Mouse (Mus musculus): ENCODE data around the gene H2-Q6. TPM values are rescaled to one million over a fixed set of nuclear protein-coding genes. Genes with fewer than 3 reads are reported as not detected.

The H2-Q6 gene
- total RNA-seq (2023): 143 TPM

DNA sequence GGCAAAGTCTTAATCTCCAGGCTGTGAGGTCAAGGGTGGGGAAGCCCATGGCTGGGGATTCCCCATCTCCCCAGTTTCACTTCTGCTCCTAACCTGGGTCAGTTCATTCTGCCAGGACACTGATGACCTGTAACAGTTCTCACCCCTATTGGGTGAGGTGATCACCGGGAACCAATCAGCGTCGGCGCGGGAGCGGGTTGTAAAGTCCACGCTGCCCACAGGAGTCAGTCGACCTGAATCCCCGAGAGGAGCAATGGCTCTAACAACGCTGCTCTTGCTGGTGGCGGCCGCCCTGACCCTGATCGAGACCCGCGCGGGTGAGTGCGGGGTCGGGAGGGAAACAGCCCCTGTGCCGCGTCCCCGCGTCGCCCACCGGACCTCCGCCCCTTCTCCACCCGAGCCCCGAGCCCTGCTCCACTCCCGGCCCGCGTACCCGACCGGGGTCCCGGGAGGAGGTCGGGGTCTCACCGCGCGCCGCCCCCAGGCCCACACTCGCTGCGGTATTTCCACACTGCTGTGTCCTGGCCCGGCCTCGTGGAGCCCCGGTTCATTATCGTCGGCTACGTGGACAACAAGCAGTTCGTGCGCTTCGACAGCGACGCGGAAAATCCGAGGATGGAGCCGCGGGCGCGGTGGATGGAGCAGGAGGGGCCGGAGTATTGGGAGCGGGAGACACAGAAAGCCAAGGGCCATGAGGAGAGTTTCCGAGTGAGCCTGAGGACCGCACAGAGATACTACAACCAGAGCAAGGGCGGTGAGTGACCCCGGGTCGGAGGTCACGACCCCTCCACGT is at the start of gene H2-Q6:
Gene H2-Q6, plus strand, starts transcription at position 227 of the 793 bp plus-strand sequence.

DNA sequence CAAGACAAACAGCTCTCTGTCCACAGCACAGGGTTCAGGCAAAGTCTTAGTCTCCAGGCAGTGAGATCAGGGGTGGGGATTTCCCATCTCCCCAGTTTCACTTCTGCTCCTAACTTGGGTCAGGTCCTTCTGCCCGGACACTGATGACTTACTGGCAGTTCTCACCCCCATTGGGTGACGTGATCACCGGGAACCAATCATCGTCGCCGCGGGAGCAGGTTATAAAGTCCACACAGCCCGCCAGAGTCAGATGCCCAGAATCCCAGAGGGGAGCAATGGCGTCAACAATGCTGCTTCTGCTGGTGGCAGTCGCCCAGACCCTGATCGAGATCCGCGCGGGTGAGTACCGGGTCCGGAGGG is 45.3 kb upstream of the H2-Q6 start, which contains the start of gene H2-Q4:
Gene H2-Q4, plus strand, starts transcription at position 249 of the 360 bp plus-strand sequence.

DNA sequence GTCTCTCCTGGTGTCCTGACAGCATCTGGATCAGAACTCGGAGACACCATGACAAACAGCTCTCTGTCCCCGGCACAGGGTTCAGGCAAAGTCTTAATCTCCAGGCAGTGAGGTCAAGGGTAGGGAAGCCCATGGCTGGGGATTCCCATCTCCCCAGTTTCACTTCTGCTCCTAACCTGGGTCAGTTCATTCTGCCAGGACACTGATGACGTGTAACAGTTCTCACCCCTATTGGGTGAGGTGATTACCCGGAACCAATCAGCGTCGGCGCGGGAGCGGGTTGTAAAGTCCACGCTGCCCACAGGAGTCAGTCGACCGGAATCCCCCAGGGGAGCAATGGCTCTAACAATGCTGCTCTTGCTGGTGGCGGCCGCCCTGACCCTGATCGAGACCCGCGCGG is 14.2 kb downstream of the H2-Q6 start, which contains the start of gene H2-Q7:
Gene H2-Q7, plus strand, starts transcription at position 271 of the 400 bp plus-strand sequence.

DNA sequence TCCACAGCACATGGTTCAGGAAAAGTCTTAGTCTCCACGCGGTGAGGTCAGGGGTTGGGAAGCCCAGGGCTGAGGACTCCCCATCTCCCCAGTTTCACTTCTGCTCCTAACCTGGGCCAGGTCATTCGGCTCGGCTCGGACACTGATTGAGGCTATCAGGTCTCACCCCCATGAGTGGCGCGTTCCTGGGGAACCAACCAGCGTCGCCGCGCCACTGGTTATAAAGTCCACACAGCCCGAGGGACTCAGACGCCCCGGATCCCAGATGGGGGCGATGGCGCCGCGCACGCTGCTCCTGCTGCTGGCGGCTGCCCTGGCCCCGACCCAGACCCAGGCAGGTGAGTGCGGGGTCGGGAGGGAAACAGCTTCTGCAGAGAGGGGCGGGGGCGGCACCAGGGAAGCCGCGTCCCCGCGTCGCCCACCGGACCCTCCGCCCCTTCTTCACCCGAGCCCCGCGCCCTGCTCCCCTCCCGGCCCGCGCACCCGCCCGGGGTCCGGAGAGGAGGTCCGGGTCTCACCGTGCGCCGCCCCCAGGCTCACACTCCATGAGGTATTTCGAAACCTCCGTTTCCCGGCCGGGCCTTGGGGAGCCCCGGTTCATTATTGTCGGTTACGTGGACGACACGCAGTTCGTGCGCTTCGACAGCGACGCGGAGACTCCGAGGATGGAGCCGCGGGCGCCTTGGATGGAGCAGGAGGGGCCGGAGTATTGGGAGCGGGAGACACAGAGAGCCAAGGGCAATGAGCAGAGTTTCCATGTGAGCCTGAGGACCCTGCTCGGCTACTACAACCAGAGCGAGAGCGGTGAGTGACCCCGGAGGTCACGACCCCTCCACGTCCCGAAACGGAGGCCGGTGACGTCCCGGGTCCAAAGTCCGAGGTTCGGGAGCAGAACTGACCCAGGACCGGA is 45.4 kb downstream of the H2-Q6 start, which contains the start of gene H2-Q10:
Gene H2-Q10, plus strand, starts transcription at position 248 of the 910 bp plus-strand sequence.

Other genes with a start within 250 kb of the H2-Q6 start
- 2.4 TPM for gene Aif1, start 248.8 kb upstream of the H2-Q6 start, total RNA-seq (2023)
- gene Lst1, start 236.4 kb upstream of the H2-Q6 start, total RNA-seq (2023): 19.8 TPM
- gene Ltb, start 230.4 kb upstream of the H2-Q6 start, total RNA-seq (2023): 515 TPM
- gene Tnf, start 222.8 kb upstream of the H2-Q6 start, total RNA-seq (2023): 17.4 TPM
- gene Lta, start 219.5 kb upstream of the H2-Q6 start, total RNA-seq (2023): 16.4 TPM
- gene Gm16181, start 204.0 kb upstream of the H2-Q6 start, total RNA-seq (2023): not detected
- 2.9 TPM for gene Atp6v1g2, start 191.2 kb upstream of the H2-Q6 start, total RNA-seq (2023)
- 12.2 TPM for gene Nfkbil1, start 189.1 kb upstream of the H2-Q6 start, total RNA-seq (2023)
- 460 TPM for gene Ddx39b, start 183.1 kb upstream of the H2-Q6 start, total RNA-seq (2023)
- 2,305 TPM for gene H2-D1, start 162.1 kb upstream of the H2-Q6 start, total RNA-seq (2023)
- 16.9 TPM for gene H2-Q1, start 104.4 kb upstream of the H2-Q6 start, total RNA-seq (2023)
- gene H2-Q2, start 82.6 kb upstream of the H2-Q6 start, total RNA-seq (2023): 10.5 TPM
- gene H2-Q4, start 45.2 kb upstream of the H2-Q6 start, total RNA-seq (2023): 491 TPM
- gene H2-Q7, start 14.3 kb downstream of the H2-Q6 start, total RNA-seq (2023): 493 TPM
- 62.6 TPM for gene H2-Q10, start 45.2 kb downstream of the H2-Q6 start, total RNA-seq (2023)
- 1.3 TPM for gene Pou5f1, start 81.2 kb downstream of the H2-Q6 start, total RNA-seq (2023)
- gene Tcf19, start 92.0 kb downstream of the H2-Q6 start, total RNA-seq (2023): 6.7 TPM
- gene Cchcr1, start 92.2 kb downstream of the H2-Q6 start, total RNA-seq (2023): 12.5 TPM
- not detected for gene Psors1c2, start 108.4 kb downstream of the H2-Q6 start, total RNA-seq (2023)
- gene Cdsn, start 127.3 kb downstream of the H2-Q6 start, total RNA-seq (2023): not detected
- gene 2300002M23Rik, start 142.6 kb downstream of the H2-Q6 start, total RNA-seq (2023): not detected
- not detected for gene Sfta2, start 176.7 kb downstream of the H2-Q6 start, total RNA-seq (2023)
- not detected for gene Gm9573, start 201.8 kb downstream of the H2-Q6 start, total RNA-seq (2023)
- gene Mucl3, start 218.8 kb downstream of the H2-Q6 start, total RNA-seq (2023): not detected
- 45.6 TPM for gene Vars2, start 242.7 kb downstream of the H2-Q6 start, total RNA-seq (2023)
- gene Gtf2h4, start 248.9 kb downstream of the H2-Q6 start, total RNA-seq (2023): 15.9 TPM